Mouse (Mus musculus): Measurements from ENCODE around the gene Zfp341. TPM values are rescaled to one million over a fixed set of nuclear protein-coding genes. Genes with fewer than 3 reads are reported as not detected.

Gene Zfp341
- polyA plus RNA-seq, 1 experiment from 2014 or later, result 0.61 TPM

GRCm38 (mm10) chr2:154584931-154585601 is 28.0 kb upstream of the Zfp341 start:
- no peak for DNase-seq (ENCODE audit: low spot score)

GRCm38 (mm10) chr2:154586405-154586804 is 26.7 kb upstream of the Zfp341 start:
- peak; percentile 68 for DNase-seq (ENCODE audit: low spot score)

- DNase-seq (ENCODE audit: low spot score), result no peak
These were observed 24.0 kb upstream of the Zfp341 start for GRCm38 (mm10) chr2:154589051-154589450.

- no peak for DNase-seq (ENCODE audit: low spot score)
These were observed 21.9 kb upstream of the Zfp341 start for GRCm38 (mm10) chr2:154591239-154591638.

- peak; percentile 58 for DNase-seq (ENCODE audit: low spot score)
These were observed 20.1 kb upstream of the Zfp341 start for GRCm38 (mm10) chr2:154593025-154593424.

- no peak for DNase-seq (ENCODE audit: low spot score)
These were observed 17.3 kb upstream of the Zfp341 start for GRCm38 (mm10) chr2:154595775-154596174.

- DNase-seq (ENCODE audit: low spot score), result no peak
These were observed 15.7 kb upstream of the Zfp341 start for GRCm38 (mm10) chr2:154597399-154597798.

- DNase-seq (ENCODE audit: low spot score), result no peak
These were observed 12.5 kb upstream of the Zfp341 start for GRCm38 (mm10) chr2:154600586-154600985.

- no peak for DNase-seq (ENCODE audit: low spot score)
These were observed 11.8 kb upstream of the Zfp341 start for GRCm38 (mm10) chr2:154601324-154601723.

- DNase-seq (ENCODE audit: low spot score), result no peak
These were observed 10.0 kb upstream of the Zfp341 start for GRCm38 (mm10) chr2:154603007-154603637.

GRCm38 (mm10) chr2:154603638-154604153 is 9.4 kb upstream of the Zfp341 start, which contains the start of gene Pxmp4:
Gene Pxmp4 (minus strand): TSS chr2:154603708.
- DNase-seq (ENCODE audit: low spot score), result peak; percentile 97

- peak; percentile 85 for DNase-seq (ENCODE audit: low spot score)
These were observed 8.9 kb upstream of the Zfp341 start for GRCm38 (mm10) chr2:154604156-154604555.

- DNase-seq (ENCODE audit: low spot score), result no peak
These were observed 6.1 kb upstream of the Zfp341 start for GRCm38 (mm10) chr2:154606965-154607364.

GRCm38 (mm10) chr2:154609050-154609767 is 3.9 kb upstream of the Zfp341 start:
- DNase-seq (ENCODE audit: low spot score), result no peak

GRCm38 (mm10) chr2:154614841-154615576 is 1.9 kb downstream of the Zfp341 start:
- DNase-seq (ENCODE audit: low spot score), result no peak

GRCm38 (mm10) chr2:154615674-154616073 is 2.6 kb downstream of the Zfp341 start:
- peak; percentile 69 for DNase-seq (ENCODE audit: low spot score)

- DNase-seq (ENCODE audit: low spot score), result peak; percentile 82
These were observed 4.0 kb downstream of the Zfp341 start for GRCm38 (mm10) chr2:154617061-154617460.

- no peak for DNase-seq (ENCODE audit: low spot score)
These were observed 8.6 kb downstream of the Zfp341 start for GRCm38 (mm10) chr2:154621684-154622083.

GRCm38 (mm10) chr2:154624137-154624536 is 11.0 kb downstream of the Zfp341 start:
- DNase-seq (ENCODE audit: low spot score), result no peak

GRCm38 (mm10) chr2:154630531-154630930 is 17.4 kb downstream of the Zfp341 start:
- no peak for DNase-seq (ENCODE audit: low spot score)

GRCm38 (mm10) chr2:154632203-154632780 is 19.2 kb downstream of the Zfp341 start:
- DNase-seq (ENCODE audit: low spot score), result no peak
